Mouse (Mus musculus): ENCODE measurements around the gene Man1a2.

Gene Man1a2

GRCm38 (mm10) chr3:100562455-100562854 is 122.8 kb downstream of the Man1a2 start:
- CTCF ChIA-PET: interaction anchor here (0.6 kb wide), 1 partner anchor 82 kb away, joined by 3 read pairs; no protein-coding TSS in a partner anchor

- CTCF ChIA-PET: interaction anchor here (0.7 kb wide), 1 partner anchor 399 kb away, joined by 3 read pairs; no protein-coding TSS in a partner anchor
These were observed 123.6 kb downstream of the Man1a2 start for GRCm38 (mm10) chr3:100561561-100562175.

GRCm38 (mm10) chr3:100559431-100559830 is 125.9 kb downstream of the Man1a2 start:
- CTCF ChIA-PET: no interaction called here

GRCm38 (mm10) chr3:100558211-100558708 is 127.0 kb downstream of the Man1a2 start:
- CTCF ChIA-PET: interaction anchor here (0.6 kb wide), 1 partner anchor 85 kb away, joined by 4 read pairs; no protein-coding TSS in a partner anchor

GRCm38 (mm10) chr3:100554843-100555242 is 130.5 kb downstream of the Man1a2 start:
- CTCF ChIA-PET: no interaction called here

- CTCF ChIA-PET: no interaction called here
These were observed 133.1 kb downstream of the Man1a2 start for GRCm38 (mm10) chr3:100552171-100552570.

GRCm38 (mm10) chr3:100547913-100548292 is 137.4 kb downstream of the Man1a2 start:
- CTCF ChIA-PET: no interaction called here

GRCm38 (mm10) chr3:100547162-100547912 is 138.0 kb downstream of the Man1a2 start:
- CTCF ChIA-PET: no interaction called here

GRCm38 (mm10) chr3:100536686-100537085 is 148.6 kb downstream of the Man1a2 start:
- CTCF ChIA-PET: no interaction called here

- CTCF ChIA-PET: interaction anchor here (0.5 kb wide), 1 partner anchor 392 kb away, joined by 5 read pairs; no protein-coding TSS in a partner anchor
These were observed 149.4 kb downstream of the Man1a2 start for GRCm38 (mm10) chr3:100535902-100536301.

- CTCF ChIA-PET: no interaction called here
These were observed 150.0 kb downstream of the Man1a2 start for GRCm38 (mm10) chr3:100535298-100535697.

GRCm38 (mm10) chr3:100534394-100534793 is 150.9 kb downstream of the Man1a2 start:
- CTCF ChIA-PET: no interaction called here

GRCm38 (mm10) chr3:100533429-100533828 is 151.9 kb downstream of the Man1a2 start:
- CTCF ChIA-PET: no interaction called here

- CTCF ChIA-PET: no interaction called here
These were observed 154.4 kb downstream of the Man1a2 start for GRCm38 (mm10) chr3:100530919-100531318.

- CTCF ChIA-PET: no interaction called here
These were observed 155.0 kb downstream of the Man1a2 start for GRCm38 (mm10) chr3:100530244-100530788.

- CTCF ChIA-PET: no interaction called here
These were observed 162.6 kb downstream of the Man1a2 start for GRCm38 (mm10) chr3:100522671-100523070.

- CTCF ChIA-PET: no interaction called here
These were observed 163.7 kb downstream of the Man1a2 start for GRCm38 (mm10) chr3:100521626-100522025.

GRCm38 (mm10) chr3:100515754-100516141 is 169.6 kb downstream of the Man1a2 start:
- CTCF ChIA-PET: no interaction called here

GRCm38 (mm10) chr3:100515093-100515753 is 170.1 kb downstream of the Man1a2 start:
- CTCF ChIA-PET: no interaction called here
